Mouse (Mus musculus) embryonic facial prominence, embryonic 13.5 days (tissue): Measurements from ENCODE around the gene Tceanc2. TPM values are rescaled to one million over a fixed set of nuclear protein-coding genes. Genes with fewer than 3 reads are reported as not detected.

Source experiments
- ATAC-seq: fragments of 200-750 bp; cut with Nextera tagmentation; 2 replicates; pipeline ENCODE4 v1.8.0; 2017; ENCODE audit warnings: low read depth; ENCODE audit not compliant: insufficient number of reproducible peaks, insufficient read depth, low FRiP score, low TSS enrichment
- H3K27ac ChIP-seq: fragments of 300-500 bp; sonication (generic); 2 replicates; pipeline ENCODE4 v1.5.1; 2015; ENCODE audit warnings: moderate library complexity, mild to moderate bottlenecking, inconsistent platforms
- H3K27me3 ChIP-seq: fragments of 300-500 bp; sonication (generic); 2 replicates; pipeline ENCODE4 v1.6.1; 2015; ENCODE audit warnings: mild to moderate bottlenecking, inconsistent platforms
- H3K36me3 ChIP-seq: fragments of 300-500 bp; sonication (generic); 2 replicates; pipeline ENCODE4 v1.6.1; 2015; ENCODE audit warnings: mild to moderate bottlenecking, inconsistent platforms
- H3K4me1 ChIP-seq: fragments of 300-500 bp; sonication (generic); 2 replicates; pipeline ENCODE4 v1.6.1; 2015; ENCODE audit warnings: inconsistent platforms
- H3K4me2 ChIP-seq: fragments of 300-500 bp; sonication (generic); 2 replicates; pipeline ENCODE4 v1.6.1; 2015; ENCODE audit warnings: moderate library complexity, mild to moderate bottlenecking, inconsistent platforms
- H3K4me3 ChIP-seq: fragments of 300-500 bp; sonication (generic); 2 replicates; pipeline ENCODE4 v1.5.1; 2015; ENCODE audit warnings: mild to moderate bottlenecking, inconsistent platforms
- H3K9ac ChIP-seq: fragments of 300-500 bp; sonication (generic); 2 replicates; pipeline ENCODE4 v1.6.1; 2015; ENCODE audit warnings: mild to moderate bottlenecking, inconsistent platforms
- H3K9me3 ChIP-seq: fragments of 300-500 bp; sonication (generic); 2 replicates; pipeline ENCODE4 v1.6.1; 2016; ENCODE audit warnings: inconsistent platforms
- WGBS: fragments of 180-500 bp; shearing (Covaris S2); methylation state at CpG from one replicate; pipeline ENCODE4 v1.1.7; 2015; ENCODE audit warnings: mixed read lengths; 5-methylcytosine and 5-hydroxymethylcytosine counted together
- polyA plus RNA-seq: library from polyadenylated mRNA; unstranded; fragments of >200 nt; fragmentation: Nextera tagmentation; extraction: Ambion mirVana; gene quantifications from 2 replicates; pipeline ENCODE4 v1.2.1, GENCODE M21; 2015

Gene Tceanc2
- polyA plus RNA-seq, result 24.1 and 37.7 TPM in 2 replicates

DNA sequence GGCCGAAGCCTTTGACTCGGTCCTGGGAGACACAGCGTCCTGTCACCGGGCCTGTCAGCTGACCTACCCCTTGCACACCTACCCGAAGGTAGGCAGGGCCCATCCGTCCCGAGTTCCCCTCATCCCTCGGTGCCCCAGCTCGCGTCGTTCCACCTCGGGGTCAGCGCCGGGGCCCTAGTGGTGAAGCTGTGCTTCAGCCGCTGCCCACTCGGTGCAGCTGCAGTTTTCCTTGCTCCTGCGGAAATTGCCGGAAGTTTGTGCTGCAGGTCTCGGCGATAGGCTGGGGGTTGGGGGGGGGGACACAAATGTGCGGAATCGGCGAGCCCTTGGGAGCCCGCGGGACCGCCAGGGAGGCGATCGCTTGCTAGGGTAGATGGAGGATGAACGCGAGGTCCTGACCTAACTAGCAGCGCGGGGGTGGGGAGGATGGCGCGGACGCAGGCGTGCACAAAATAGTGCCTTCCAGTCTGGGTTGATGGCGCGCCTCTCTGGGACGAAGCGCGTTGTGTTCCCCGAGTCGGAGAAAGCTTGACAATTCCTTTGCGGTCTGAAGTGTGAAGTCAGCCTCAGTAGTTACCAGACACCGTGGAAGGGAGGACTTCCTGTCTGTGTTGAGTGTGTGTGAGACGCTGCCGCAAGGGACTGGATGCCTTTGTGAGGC lies at the start of gene Tceanc2:
Tceanc2 (minus strand) TSS at position 287 of the 661 bp plus-strand sequence.
- under 1% methylated on average over 47 of the region's 47 CpGs for WGBS
- no peak; the same call in 1 of the 2 replicates for ATAC-seq
- peaks cover 14% of the 10 kb centered on the region for H3K36me3 ChIP-seq
- peaks cover 44% of the 10 kb centered on the region for H3K4me1 ChIP-seq
- no peaks in the 10 kb centered on the region for H3K9me3 ChIP-seq
- peak within 1 kb of the TSS; percentile 99 for H3K4me3 ChIP-seq
- peak within 1 kb of the TSS; percentile 95 for H3K9ac ChIP-seq
- no peaks in the 10 kb centered on the region for H3K27me3 ChIP-seq
- H3K27ac ChIP-seq, result peak within 1 kb of the TSS; percentile 96
- peak within 1 kb of the TSS; percentile 66 for H3K4me2 ChIP-seq

DNA sequence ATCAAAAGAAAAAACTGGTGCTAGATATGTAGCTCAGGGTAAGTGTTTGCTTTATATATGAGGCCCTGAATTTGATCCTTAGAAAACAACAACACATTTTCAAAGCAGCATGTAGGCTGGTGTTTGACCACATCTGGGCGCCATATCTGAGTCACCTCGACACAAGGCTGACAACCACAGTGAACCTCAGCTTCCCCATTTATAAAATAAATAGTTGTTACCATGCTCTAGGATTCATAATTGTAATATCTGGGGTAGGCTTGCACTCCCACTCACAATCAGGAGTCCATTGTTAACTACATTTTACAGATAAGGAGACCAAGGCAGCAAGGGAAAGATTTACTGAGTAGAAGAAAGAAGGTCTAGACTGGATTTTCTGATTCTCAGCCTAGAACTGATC lies 47.4 kb upstream of the Tceanc2 start:
- H3K4me2 ChIP-seq, result no peak overlapping the region
- WGBS, result 89% methylated on average over 2 of the region's 2 CpGs
- H3K27me3 ChIP-seq, result no peaks in the 10 kb centered on the region
- no peak overlapping the region for H3K4me3 ChIP-seq
- H3K27ac ChIP-seq, result no peak overlapping the region
- peaks cover 3% of the 10 kb centered on the region for H3K36me3 ChIP-seq
- H3K4me1 ChIP-seq, result no peaks in the 10 kb centered on the region
- H3K9ac ChIP-seq, result no peak overlapping the region
- no peaks in the 10 kb centered on the region for H3K9me3 ChIP-seq
- ATAC-seq, result no peak

DNA sequence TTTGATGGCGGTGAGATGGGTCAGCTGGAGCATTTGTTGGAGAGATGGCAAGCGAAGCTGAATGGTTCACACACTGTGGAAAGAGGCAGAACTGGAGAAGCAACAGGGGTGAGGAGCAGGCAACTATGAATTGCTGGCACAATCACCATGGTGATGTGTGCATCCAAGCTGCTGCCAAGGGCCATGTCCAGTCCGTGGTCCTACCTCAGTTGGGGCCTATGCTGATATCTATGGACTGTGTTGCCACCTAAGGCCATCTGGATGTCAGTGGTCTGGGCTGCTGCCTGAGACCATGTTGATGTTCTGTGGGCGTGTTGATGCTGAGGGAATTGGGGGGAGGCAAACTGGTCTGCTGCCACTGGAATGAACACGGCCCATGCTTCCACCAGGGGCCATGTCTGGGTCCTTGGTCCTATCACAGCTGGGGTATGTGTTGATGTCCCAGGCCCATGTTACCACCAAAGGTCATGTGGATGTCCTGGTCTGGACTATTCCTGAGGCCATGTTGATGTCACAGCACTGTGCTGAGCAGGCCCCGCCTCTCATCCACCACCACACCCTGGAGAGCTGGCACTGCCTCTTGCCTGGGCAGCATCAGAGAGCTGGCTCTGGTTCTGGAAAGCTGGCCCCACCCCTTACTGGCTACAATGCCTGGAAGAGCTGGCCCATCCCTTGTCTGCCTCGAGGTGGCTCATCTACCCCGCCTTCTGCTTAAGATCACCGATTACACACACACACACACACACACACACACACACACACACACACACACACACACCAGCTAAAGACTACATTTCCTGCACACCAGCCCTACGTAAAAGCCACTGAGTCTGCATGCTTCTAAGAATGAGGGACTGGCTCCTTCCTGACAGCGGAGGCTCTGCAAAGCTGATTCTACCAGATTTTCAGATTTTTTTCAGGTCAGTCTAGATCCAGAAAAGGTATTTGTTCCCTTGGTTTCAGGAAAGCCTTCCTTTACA lies 44.6 kb upstream of the Tceanc2 start:
- H3K4me3 ChIP-seq, result no peak overlapping the region
- no peaks in the 10 kb centered on the region for H3K27me3 ChIP-seq
- WGBS, result 72% methylated on average over 11 of the region's 11 CpGs
- H3K36me3 ChIP-seq, result no peaks in the 10 kb centered on the region
- H3K27ac ChIP-seq, result no peak overlapping the region
- no peak for ATAC-seq
- no peak overlapping the region for H3K9ac ChIP-seq
- no peaks in the 10 kb centered on the region for H3K9me3 ChIP-seq
- no peaks in the 10 kb centered on the region for H3K4me1 ChIP-seq
- H3K4me2 ChIP-seq, result no peak overlapping the region

GRCm38 (mm10) chr4:107221524-107221923 lies 42.6 kb upstream of the Tceanc2 start:
- no peaks in the 10 kb centered on the region for H3K27me3 ChIP-seq
- H3K36me3 ChIP-seq, result no peaks in the 10 kb centered on the region
- 93% methylated on average over 5 of the region's 5 CpGs for WGBS
- H3K9ac ChIP-seq, result no peak overlapping the region
- H3K27ac ChIP-seq, result no peak overlapping the region
- H3K4me2 ChIP-seq, result no peak overlapping the region
- no peaks in the 10 kb centered on the region for H3K9me3 ChIP-seq
- ATAC-seq, result no peak
- H3K4me3 ChIP-seq, result no peak overlapping the region
- H3K4me1 ChIP-seq, result no peaks in the 10 kb centered on the region

DNA sequence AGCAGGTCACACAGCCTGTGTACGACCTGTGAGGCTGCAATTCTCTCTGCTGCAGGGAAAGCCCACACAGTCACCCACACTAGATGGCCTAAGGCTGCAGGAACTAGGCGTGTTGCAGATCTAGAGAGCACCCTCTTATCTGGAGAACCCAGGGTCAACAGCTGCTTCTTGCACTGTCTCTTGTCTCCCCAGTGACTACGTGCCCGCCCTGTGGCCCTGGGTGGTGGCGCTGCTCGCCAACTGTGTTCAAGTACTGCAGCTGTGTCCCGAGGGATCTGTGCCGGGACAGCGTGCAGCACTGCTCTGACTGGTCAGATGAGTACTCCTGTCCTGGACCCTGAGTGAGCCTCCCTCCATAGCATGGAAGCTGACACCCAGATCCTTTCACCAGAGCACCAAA lies 38.7 kb upstream of the Tceanc2 start:
- Histone ChIP-seq H3K4me1 (0 out of 2 replicates have a peak, but pooled peaks cover 2% of the 10 kb centered on the region), H3K9me3 (no peaks in the 10 kb centered on the region), H3K4me3 (no peak overlapping the region), H3K4me2 (no peak overlapping the region), H3K27ac (no peak overlapping the region), H3K27me3 (no peaks in the 10 kb centered on the region), H3K36me3 (no peaks in the 10 kb centered on the region), H3K9ac (no peak overlapping the region)
- no peak for ATAC-seq
- 79% methylated on average over 9 of the region's 9 CpGs for WGBS

DNA sequence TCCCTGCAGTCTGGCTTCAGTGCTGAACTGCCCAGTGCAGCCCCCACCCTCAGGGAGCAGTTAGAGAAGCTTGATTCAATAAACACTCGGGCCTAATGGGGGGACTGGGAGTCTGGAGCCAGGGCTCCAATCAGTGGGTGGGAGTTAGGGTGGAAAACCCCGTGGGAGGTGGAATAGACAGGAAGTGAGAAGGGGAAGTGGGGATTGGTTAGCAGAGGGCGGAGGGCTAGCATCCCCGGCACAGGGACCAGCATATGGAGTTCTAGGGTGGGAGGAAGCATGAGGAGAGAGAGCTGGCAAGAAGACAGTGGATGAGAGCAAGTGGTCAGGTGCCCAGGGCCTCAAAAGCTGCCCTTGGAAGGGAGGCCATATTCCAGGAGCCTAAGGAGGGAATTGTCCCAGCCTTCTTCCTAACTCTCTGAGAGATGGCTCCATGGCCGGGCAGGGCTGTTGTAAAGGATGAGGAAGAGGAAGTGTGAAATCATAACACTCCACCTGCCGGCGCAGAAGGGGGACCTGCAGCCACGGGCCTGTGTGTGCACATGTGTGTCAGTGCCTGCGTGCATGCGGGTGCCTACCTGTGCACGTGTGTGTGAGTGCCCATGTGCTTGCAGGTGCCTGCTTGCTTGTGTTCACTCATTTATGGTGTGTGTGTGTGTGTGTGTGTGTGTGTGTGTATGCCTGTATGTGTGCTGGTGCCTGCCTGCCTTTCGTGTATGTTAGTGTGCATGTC lies 34.5 kb upstream of the Tceanc2 start:
- H3K27me3 ChIP-seq, result no peaks in the 10 kb centered on the region
- H3K4me3 ChIP-seq, result no peak overlapping the region
- 64% methylated on average over 12 of the region's 12 CpGs for WGBS
- peaks cover 7% of the 10 kb centered on the region for H3K36me3 ChIP-seq
- no peak overlapping the region for H3K4me2 ChIP-seq
- H3K9me3 ChIP-seq, result no peaks in the 10 kb centered on the region
- ATAC-seq, result no peak
- H3K27ac ChIP-seq, result no peak overlapping the region
- H3K4me1 ChIP-seq, result 0 out of 2 replicates have a peak, but pooled peaks cover 2% of the 10 kb centered on the region
- 0 out of 2 replicates have a peak overlapping the region, but pooled peaks have one; percentile 21 for H3K9ac ChIP-seq

DNA sequence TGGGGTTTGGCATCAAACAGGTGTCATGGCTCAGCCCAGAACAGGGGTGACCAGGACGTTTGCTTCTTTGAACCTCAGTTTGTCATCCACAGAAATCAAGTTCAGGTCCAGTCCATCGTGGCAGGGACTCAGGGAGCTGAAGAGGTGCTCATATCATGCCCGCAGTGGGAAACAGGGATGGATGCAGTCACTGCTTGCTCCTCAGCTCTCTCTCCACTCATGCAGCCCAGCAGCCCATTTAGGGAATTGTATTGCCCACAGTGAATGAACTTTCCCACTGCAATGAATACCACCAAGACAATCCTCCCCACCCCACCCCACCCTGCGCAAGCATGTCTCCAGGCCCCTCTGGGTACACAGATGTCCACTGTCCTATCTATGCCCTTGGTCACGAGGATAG lies 33.0 kb upstream of the Tceanc2 start:
- no peaks in the 10 kb centered on the region for H3K9me3 ChIP-seq
- 85% methylated on average over 5 of the region's 5 CpGs for WGBS
- no peak for ATAC-seq

DNA sequence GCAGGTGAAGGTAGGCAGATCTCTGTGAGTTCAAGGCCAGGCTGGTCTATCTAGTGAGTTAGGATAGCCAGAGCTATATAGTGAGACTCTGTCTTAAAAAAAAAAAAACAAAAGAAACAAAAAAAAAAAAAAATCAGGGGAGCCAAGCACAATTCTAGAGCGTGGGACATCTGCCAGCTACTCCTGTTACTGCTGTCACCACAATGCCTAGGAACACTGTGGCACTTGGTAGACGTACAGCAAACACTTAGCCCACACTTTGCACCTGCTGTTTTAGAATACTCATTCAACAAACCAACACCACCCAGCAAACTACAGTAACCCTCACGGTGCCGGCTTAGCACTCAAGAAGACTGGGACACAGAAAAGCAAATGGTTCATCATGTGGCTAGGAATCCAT lies 32.5 kb upstream of the Tceanc2 start:
- 85% methylated on average over 4 of the region's 4 CpGs for WGBS

More for the DNA sequence above, 33.0 kb upstream of the Tceanc2 start:
- Histone ChIP-seq H3K4me1 (0 out of 2 replicates have a peak, but pooled peaks cover 2% of the 10 kb centered on the region), H3K27ac (no peak overlapping the region), H3K27me3 (no peaks in the 10 kb centered on the region), H3K36me3 (peaks cover 18% of the 10 kb centered on the region), H3K4me2 (no peak overlapping the region), H3K4me3 (no peak overlapping the region), H3K9ac (no peak overlapping the region)

DNA sequence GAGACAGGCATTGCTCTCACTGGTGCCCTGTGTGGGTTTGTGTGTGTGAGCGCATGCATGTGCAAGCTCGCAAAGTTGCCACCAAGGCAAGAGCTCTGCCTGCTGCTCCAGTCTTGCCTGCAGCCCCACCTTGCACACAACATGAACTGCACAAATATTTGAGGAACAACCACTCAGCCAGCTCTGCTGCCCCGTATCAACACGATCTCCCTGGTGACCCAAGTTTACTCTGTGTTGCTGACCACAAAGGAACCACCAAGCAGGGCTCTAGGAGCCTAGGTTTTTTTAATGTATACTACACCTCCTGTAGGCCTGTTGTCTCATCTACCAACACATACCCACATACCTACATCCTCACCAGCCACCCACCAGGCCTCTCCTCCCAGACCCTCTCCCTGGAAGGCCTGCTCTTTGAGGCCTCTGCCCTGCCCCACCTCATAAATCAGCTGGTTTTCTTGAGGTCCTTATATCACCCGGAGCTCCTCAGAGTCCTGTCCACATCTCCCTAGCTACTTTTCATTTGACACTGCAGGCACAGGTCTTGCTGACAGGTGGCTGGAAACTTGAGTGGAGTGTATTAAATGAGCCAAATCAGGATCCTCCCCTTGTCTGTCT lies 31.7 kb upstream of the Tceanc2 start:
- no peaks in the 10 kb centered on the region for H3K27me3 ChIP-seq
- no peaks in the 10 kb centered on the region for H3K9me3 ChIP-seq
- no peak overlapping the region for H3K4me3 ChIP-seq
- ATAC-seq, result no peak
- no peak overlapping the region for H3K4me2 ChIP-seq
- H3K27ac ChIP-seq, result no peak overlapping the region
- WGBS, result 82% methylated on average over 5 of the region's 5 CpGs
- H3K4me1 ChIP-seq, result 0 out of 2 replicates have a peak, but pooled peaks cover 2% of the 10 kb centered on the region
- H3K36me3 ChIP-seq, result peaks cover 32% of the 10 kb centered on the region
- no peak overlapping the region for H3K9ac ChIP-seq

More for the DNA sequence above, 32.5 kb upstream of the Tceanc2 start:
- ATAC-seq, result no peak
- Histone ChIP-seq H3K4me2 (no peak overlapping the region), H3K27ac (no peak overlapping the region), H3K9me3 (no peaks in the 10 kb centered on the region), H3K27me3 (no peaks in the 10 kb centered on the region), H3K4me1 (0 out of 2 replicates have a peak, but pooled peaks cover 2% of the 10 kb centered on the region), H3K4me3 (no peak overlapping the region), H3K36me3 (peaks cover 23% of the 10 kb centered on the region), H3K9ac (no peak overlapping the region)

DNA sequence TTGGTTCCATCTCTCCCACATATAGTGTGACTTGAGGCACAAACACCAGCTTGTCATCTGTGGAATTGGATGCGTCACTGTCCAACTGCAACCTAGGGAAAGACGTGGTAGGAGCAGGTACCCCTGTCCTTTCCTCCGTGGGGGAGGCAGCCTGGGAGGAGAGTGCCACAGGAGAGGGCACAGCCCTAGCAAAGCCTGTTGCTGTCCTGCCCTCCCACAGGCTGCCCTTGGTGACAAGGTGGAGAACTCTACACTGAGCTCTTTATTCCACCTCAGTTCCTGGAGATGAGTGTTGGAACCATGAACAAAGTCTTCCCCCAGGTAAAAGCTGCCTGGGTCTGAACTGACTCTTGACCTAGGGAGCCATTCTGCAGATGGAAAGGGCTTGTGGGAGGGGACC lies 30.0 kb upstream of the Tceanc2 start, which contains the start of gene Ldlrad1:
Ldlrad1 (plus strand) TSS at position 301 of the 400 bp plus-strand sequence.
- no peak within 1 kb of the TSS for H3K4me3 ChIP-seq
- H3K4me2 ChIP-seq, result no peak within 1 kb of the TSS
- no peak within 1 kb of the TSS for H3K9ac ChIP-seq
- 0 out of 2 replicates have a peak, but pooled peaks cover 2% of the 10 kb centered on the region for H3K4me1 ChIP-seq
- 90% methylated on average over 3 of the region's 3 CpGs for WGBS
- no peaks in the 10 kb centered on the region for H3K27me3 ChIP-seq
- H3K36me3 ChIP-seq, result peaks cover 49% of the 10 kb centered on the region
- ATAC-seq, result no peak
- H3K9me3 ChIP-seq, result no peaks in the 10 kb centered on the region
- H3K27ac ChIP-seq, result no peak within 1 kb of the TSS

- no peak for ATAC-seq
- 93% methylated on average over 2 of the region's 2 CpGs for WGBS
- H3K4me3 ChIP-seq, result no peak overlapping the region
- no peaks in the 10 kb centered on the region for H3K27me3 ChIP-seq
- no peak overlapping the region for H3K27ac ChIP-seq
- H3K9me3 ChIP-seq, result no peaks in the 10 kb centered on the region
- peaks cover 67% of the 10 kb centered on the region for H3K36me3 ChIP-seq
- no peaks in the 10 kb centered on the region for H3K4me1 ChIP-seq
- no peak overlapping the region for H3K4me2 ChIP-seq
- no peak overlapping the region for H3K9ac ChIP-seq
Observed at GRCm38 (mm10) chr4:107207016-107207415, 28.1 kb upstream of the Tceanc2 start.
